Comparison of ENCODE assay signal across 13 mouse cellular contexts in genomic region chr4:143259718-143260349, GRCm38 (mm10). TPM values are rescaled to one million over a fixed set of nuclear protein-coding genes. Genes with fewer than 3 reads are reported as not detected.
DNase-seq lines count a peak whose midpoint lies in the region; ATAC-seq and TF ChIP-seq lines count a peak whose summit lies in the region.
"Had no signal": no experiment of that assay in that cellular context is flagged by ENCODE, and none has a peak within 500 bp of the region (broad histone marks: within the 10 kb centered on the region; RNA-seq: fewer than 3 reads in every experiment).

No protein-coding gene starts in this region.

- H3K36me3 ChIP-seq in lung, embryonic 15.5 days: no peaks in the 10 kb centered on the region
- no peaks in the 10 kb centered on the region for H3K36me3 ChIP-seq in forebrain, embryonic 15.5 days
- H3K36me3 ChIP-seq: G1E had no signal

- H3K9ac ChIP-seq in lung, embryonic 15.5 days: no peak overlapping the region
- no peak overlapping the region for H3K9ac ChIP-seq in forebrain, embryonic 15.5 days (replicated peaks)

- no peaks in the 10 kb centered on the region for H3K9me3 ChIP-seq in lung, embryonic 15.5 days
- H3K9me3 ChIP-seq in forebrain, embryonic 15.5 days: no peaks in the 10 kb centered on the region

- H3K4me3 ChIP-seq in lung, embryonic 15.5 days: no peak overlapping the region
- no peak overlapping the region for H3K4me3 ChIP-seq in lung, adult 2 months (replicated peaks; ENCODE audit: extremely low read depth, low read depth, low read length)
- no peak overlapping the region for H3K4me3 ChIP-seq in forebrain, embryonic 15.5 days

- no peak overlapping the region for H3K4me2 ChIP-seq in lung, embryonic 15.5 days
- H3K4me2 ChIP-seq in forebrain, embryonic 15.5 days (replicated peaks): no peak overlapping the region

- H3K4me1 ChIP-seq in lung, embryonic 15.5 days: peaks cover 3% of the 10 kb centered on the region; the same call in 1 of the 2 replicates
- H3K4me1 ChIP-seq in lung, adult 2 months (ENCODE audit: control insufficient read depth, insufficient read depth, low read length): no peaks in the 10 kb centered on the region
- no peaks in the 10 kb centered on the region for H3K4me1 ChIP-seq in forebrain, embryonic 15.5 days

- TF ChIP-seq POLR2A in lung, adult 2 months (IDR thresholded peaks at IDR 0.05; ENCODE audit: borderline replicate concordance, extremely low read depth, low read depth, low read length): no peak

- DNase-seq in lung, adult 2 months: no peak
- peak; percentile 28 for DNase-seq in telencephalon, adult 2 months (ENCODE audit: low read depth, low spot score)
- DNase-seq in left cerebral cortex, adult 18-20 months (ENCODE audit: low spot score in 2 of 2): no peak
- no peak for DNase-seq in urinary bladder, adult 18-20 months (ENCODE audit: low spot score in 2 of 2)
- DNase-seq: adrenal gland, postnatal 14 days; thymus, postnatal 36 days had no signal

- H3K27me3 ChIP-seq in lung, embryonic 15.5 days: no peaks in the 10 kb centered on the region
- H3K27me3 ChIP-seq in forebrain, embryonic 15.5 days: no peaks in the 10 kb centered on the region

- no peak overlapping the region for H3K27ac ChIP-seq in lung, embryonic 15.5 days
- no peak overlapping the region for H3K27ac ChIP-seq in forebrain, embryonic 15.5 days (replicated peaks)
- H3K27ac ChIP-seq: macrophage had no signal

- peak; percentile 50; the same call in 1 of the 2 replicates for ATAC-seq in lung, embryonic 15.5 days (ENCODE audit: borderline replicate concordance, extremely low read depth, low FRiP score, low TSS enrichment)
- ATAC-seq in forebrain, embryonic 15.5 days (replicated peaks): peak; percentile 58
- peak; percentile 47 for ATAC-seq in megakaryocyte progenitor cell, adult 5-6 weeks (replicated peaks; ENCODE audit: poor library complexity)
- ATAC-seq: inflammation-experienced regulatory T-cells, adult 6 months had no signal

- TF ChIP-seq CTCF in lung, adult 2 months (IDR thresholded peaks at IDR 0.05; ENCODE audit: insufficient read depth, low read length): no peak

- 38% methylated on average over 7 of the region's 8 CpGs for WGBS in lung, embryonic 15.5 days
- WGBS in lung, adult 2 months: 44% methylated on average over 8 of the region's 8 CpGs
- 63% methylated on average over 7 of the region's 8 CpGs for WGBS in forebrain, embryonic 15.5 days

RNA-seq across cellular contexts. Expression of gene Pdpn, which starts 39.5 kb away (rescaled TPM):
- polyA plus RNA-seq in lung, embryonic 15.5 days (2015; fragmentation: Nextera tagmentation; extraction: Ambion mirVana): 47.2 and 51.0 TPM in 2 replicates
- polyA plus RNA-seq in lung, adult 2 months (2012; rRNA removed): 20.8 and 44.8 TPM in 2 replicates
- polyA plus RNA-seq in forebrain, embryonic 15.5 days (2015; fragmentation: Nextera tagmentation; extraction: Ambion mirVana): 49.1 and 54.8 TPM in 2 replicates
- total RNA-seq in megakaryocyte progenitor cell, adult 5-6 weeks (2015): not detected in 2 replicates
- total RNA-seq in megakaryocyte progenitor cell, adult 5-6 weeks (2017): not detected in 2 replicates
- 10 to 100 TPM; 15.2 to 16.0 TPM for total RNA-seq in left cerebral cortex, adult 18-20 months (2021)
- total RNA-seq: granulocyte monocyte progenitor cell, adult 5-6 weeks had no signal
- polyA plus RNA-seq: G1E had no signal

RNA-seq across cellular contexts. Expression of gene Prdm2, which starts 47.0 kb away (rescaled TPM):
- 10.5 and 11.7 TPM in 2 replicates for polyA plus RNA-seq in lung, embryonic 15.5 days (2015; fragmentation: Nextera tagmentation; extraction: Ambion mirVana)
- polyA plus RNA-seq in lung, adult 2 months (2012; rRNA removed): 11.6 and 16.8 TPM in 2 replicates
- polyA plus RNA-seq in forebrain, embryonic 15.5 days (2015; fragmentation: Nextera tagmentation; extraction: Ambion mirVana): 16.9 and 18.4 TPM in 2 replicates
- total RNA-seq in megakaryocyte progenitor cell, adult 5-6 weeks (2015): 16.1 and 16.5 TPM in 2 replicates
- total RNA-seq in megakaryocyte progenitor cell, adult 5-6 weeks (2017): 9.5 and 12.5 TPM in 2 replicates
- 10 to 100 TPM; 44.1 to 45.1 TPM for total RNA-seq in left cerebral cortex, adult 18-20 months (2021)
